Mouse (Mus musculus): Measurements from ENCODE around the gene Zfp984. TPM values are rescaled to one million over a fixed set of nuclear protein-coding genes. Genes with fewer than 3 reads are reported as not detected.
"Not testable (repeated sequence)": the region's sequence is repeated elsewhere in the genome, so short reads cannot be mapped to it uniquely, and the experiment has no call there.

Gene Zfp984
- polyA plus RNA-seq, 1 experiment from 2014 or later = 6.8 TPM

GRCm38 (mm10) chr4:147793390-147793916 is 16.1 kb downstream of the Zfp984 start:
- H3K4me1 ChIP-seq (ENCODE audit: insufficient read depth, low read depth, low read length); H3K9me3 ChIP-seq (ENCODE audit: low read length); ATAC-seq; DNase-seq (ENCODE audit: low spot score); H3K9ac ChIP-seq (replicated peaks; ENCODE audit: low read depth); H3K27me3 ChIP-seq (replicated peaks; ENCODE audit: insufficient read depth, low read length); H3K36me3 ChIP-seq (ENCODE audit: insufficient read depth, low read length); H3K27ac ChIP-seq (ENCODE audit: low read length); H3K4me2 ChIP-seq (replicated peaks; ENCODE audit: low read depth, low read length); H3K4me3 ChIP-seq (ENCODE audit: low read depth, low read length): not testable (repeated sequence)
- 55% methylated on average over 2 of the region's 2 CpGs for WGBS

DNA sequence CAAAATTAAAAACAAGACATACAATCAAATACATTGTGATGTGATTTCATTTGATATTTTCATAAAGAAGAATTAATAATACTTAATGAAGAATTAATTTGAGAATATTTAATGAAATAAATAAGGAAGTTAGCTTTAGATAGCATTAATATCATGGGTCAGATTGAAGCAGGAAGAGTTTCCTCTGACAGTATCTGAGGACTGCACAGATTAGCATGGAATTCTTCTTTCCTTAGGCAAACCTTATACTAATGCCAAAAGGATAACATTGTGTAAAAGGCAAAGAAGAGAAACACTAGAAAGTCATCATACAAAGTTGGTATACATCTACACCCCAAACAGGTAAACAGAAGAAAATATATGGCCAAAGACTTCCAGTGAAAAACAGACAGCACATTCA is 17.9 kb downstream of the Zfp984 start:
- H3K9ac ChIP-seq (replicated peaks; ENCODE audit: low read depth); H3K27me3 ChIP-seq (replicated peaks; ENCODE audit: insufficient read depth, low read length); H3K4me2 ChIP-seq (replicated peaks; ENCODE audit: low read depth, low read length); ATAC-seq; H3K36me3 ChIP-seq (ENCODE audit: insufficient read depth, low read length); H3K27ac ChIP-seq (ENCODE audit: low read length); H3K9me3 ChIP-seq (ENCODE audit: low read length); DNase-seq (ENCODE audit: low spot score); H3K4me3 ChIP-seq (ENCODE audit: low read depth, low read length); H3K4me1 ChIP-seq (ENCODE audit: insufficient read depth, low read depth, low read length): not testable (repeated sequence)

GRCm38 (mm10) chr4:147746255-147746654 is 63.3 kb downstream of the Zfp984 start:
- H3K9ac ChIP-seq (replicated peaks; ENCODE audit: low read depth); H3K36me3 ChIP-seq (ENCODE audit: insufficient read depth, low read length); H3K4me2 ChIP-seq (replicated peaks; ENCODE audit: low read depth, low read length); H3K4me1 ChIP-seq (ENCODE audit: insufficient read depth, low read depth, low read length); DNase-seq (ENCODE audit: low spot score); H3K9me3 ChIP-seq (ENCODE audit: low read length); ATAC-seq; H3K27me3 ChIP-seq (replicated peaks; ENCODE audit: insufficient read depth, low read length); H3K27ac ChIP-seq (ENCODE audit: low read length); H3K4me3 ChIP-seq (ENCODE audit: low read depth, low read length): not testable (repeated sequence)
- WGBS = 93% methylated on average over 14 of the region's 15 CpGs

DNA sequence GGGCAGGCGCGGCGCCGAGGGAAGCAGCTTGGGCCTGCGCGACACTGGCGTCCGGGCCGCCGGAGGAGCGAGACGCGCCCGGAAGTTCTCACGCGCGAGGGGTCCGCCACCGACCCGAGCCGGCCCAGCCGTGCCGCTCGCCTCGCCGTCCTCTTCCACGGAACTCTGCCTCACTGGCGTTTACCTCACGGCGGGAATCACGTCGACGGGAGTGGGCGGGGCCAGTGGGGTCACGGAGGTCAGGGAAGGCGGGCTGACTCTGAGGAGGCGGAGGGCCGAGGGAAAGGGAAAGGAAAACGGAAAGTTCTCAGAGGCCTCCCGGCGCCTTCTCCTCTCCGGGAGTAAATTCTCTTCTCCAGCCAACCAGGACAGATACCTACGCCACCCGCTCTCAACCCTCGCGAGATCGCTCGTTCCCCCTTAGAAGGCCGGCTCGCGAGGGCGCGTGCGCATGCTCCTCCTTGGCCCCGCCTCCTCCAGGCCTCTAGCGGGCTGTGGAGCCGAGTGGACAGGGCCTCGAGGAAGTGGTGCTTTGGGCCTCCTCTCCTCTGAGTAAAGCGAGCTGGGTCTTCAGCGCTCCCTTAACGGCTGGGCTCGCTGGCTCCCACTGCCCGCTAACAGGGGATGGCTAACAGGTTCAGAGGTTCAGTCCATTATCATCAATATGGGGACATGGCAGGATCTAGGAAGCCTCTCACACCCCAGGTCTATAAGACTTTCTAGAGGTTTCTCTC is 70.8 kb downstream of the Zfp984 start:
- peak; percentile 7 for DNase-seq (ENCODE audit: low spot score)
- WGBS = 28% methylated on average over 49 of the region's 63 CpGs
- not testable (repeated sequence) for ATAC-seq; H3K27ac ChIP-seq (ENCODE audit: low read length); H3K9ac ChIP-seq (replicated peaks; ENCODE audit: low read depth); H3K36me3 ChIP-seq (ENCODE audit: insufficient read depth, low read length); H3K4me1 ChIP-seq (ENCODE audit: insufficient read depth, low read depth, low read length); H3K27me3 ChIP-seq (replicated peaks; ENCODE audit: insufficient read depth, low read length); H3K9me3 ChIP-seq (ENCODE audit: low read length)
- H3K4me2 ChIP-seq (replicated peaks; ENCODE audit: low read depth, low read length) = peak overlapping the region; percentile 39; the same call in 1 of the 2 replicates
- H3K4me3 ChIP-seq (ENCODE audit: low read depth, low read length) = peak overlapping the region; percentile 23; the same call in 1 of the 2 replicates

Other genes starting within 250 kb of the Zfp984 start
- 3.3 and 4.1 TPM in 2 replicates for gene Zfp979, start 167.3 kb downstream of the Zfp984 start, polyA plus RNA-seq (2015; fragmentation: Nextera tagmentation; extraction: Ambion mirVana)
- not detected in 2 replicates for gene Zfp534, start 107.2 kb downstream of the Zfp984 start, polyA plus RNA-seq (2015; fragmentation: Nextera tagmentation; extraction: Ambion mirVana)
- 3.6 and 4.8 TPM in 2 replicates for gene Zfp933, start 38.6 kb upstream of the Zfp984 start, polyA plus RNA-seq (2015; fragmentation: Nextera tagmentation; extraction: Ambion mirVana)
- gene Miip, start 59.0 kb upstream of the Zfp984 start, polyA plus RNA-seq (2015; fragmentation: Nextera tagmentation; extraction: Ambion mirVana) = 28.5 and 28.6 TPM in 2 replicates
- 1.9 and 2.4 TPM in 2 replicates for gene Fv1, start 59.2 kb upstream of the Zfp984 start, polyA plus RNA-seq (2015; fragmentation: Nextera tagmentation; extraction: Ambion mirVana)
- gene Mfn2, start 94.9 kb upstream of the Zfp984 start, polyA plus RNA-seq (2015; fragmentation: Nextera tagmentation; extraction: Ambion mirVana) = 19.7 and 22.5 TPM in 2 replicates
- 40.8 and 43.2 TPM in 2 replicates for gene Plod1, start 127.0 kb upstream of the Zfp984 start, polyA plus RNA-seq (2015; fragmentation: Nextera tagmentation; extraction: Ambion mirVana)
- 16.4 and 16.5 TPM in 2 replicates for gene 2510039O18Rik, start 131.1 kb upstream of the Zfp984 start, polyA plus RNA-seq (2015; fragmentation: Nextera tagmentation; extraction: Ambion mirVana)
- not detected in 2 replicates for gene Nppb, start 176.0 kb upstream of the Zfp984 start, polyA plus RNA-seq (2015; fragmentation: Nextera tagmentation; extraction: Ambion mirVana)
- gene Nppa, start 190.9 kb upstream of the Zfp984 start, polyA plus RNA-seq (2015; fragmentation: Nextera tagmentation; extraction: Ambion mirVana) = 1.6 and 2.8 TPM in 2 replicates
- 3.5 and 4.1 TPM in 2 replicates for gene Clcn6, start 229.0 kb upstream of the Zfp984 start, polyA plus RNA-seq (2015; fragmentation: Nextera tagmentation; extraction: Ambion mirVana)
- 14.0 and 14.2 TPM in 2 replicates for gene Mthfr, start 229.3 kb upstream of the Zfp984 start, polyA plus RNA-seq (2015; fragmentation: Nextera tagmentation; extraction: Ambion mirVana)